29 mouse cellular contexts compared by ENCODE assay signal in genomic region chr9:45439025-45439424, GRCm38 (mm10). TPM values are rescaled to one million over a fixed set of nuclear protein-coding genes. Genes with fewer than 3 reads are reported as not detected.
"Had no signal": no experiment of that assay in that cellular context is flagged by ENCODE, and none has a peak within 500 bp of the region (broad histone marks: within the 10 kb centered on the region; RNA-seq: fewer than 3 reads in every experiment).

No protein-coding gene starts in this region.

- H3K4me3 ChIP-seq: gastrocnemius, adult 2 months; heart, embryonic 10.5 days; heart, embryonic 12.5 days; hindbrain, embryonic 10.5 days; hindbrain, embryonic 12.5 days; intestine, embryonic 15.5 days; layer of hippocampus, adult 2 months; left cerebral cortex, adult 2 months; limb, embryonic 10.5 days; limb, embryonic 12.5 days had no signal

- ATAC-seq: hindbrain, embryonic 16.5 days; inflammation-experienced regulatory T-cells, adult 6 months; intestine, embryonic 15.5 days; intestine, postnatal 0 days had no signal

- H3K4me1 ChIP-seq: heart, embryonic 10.5 days; heart, embryonic 12.5 days; limb, embryonic 12.5 days had no signal

- H3K36me3 ChIP-seq: heart, embryonic 10.5 days; heart, embryonic 12.5 days; hindbrain, embryonic 10.5 days; hindbrain, embryonic 12.5 days; intestine, embryonic 15.5 days; limb, embryonic 10.5 days; limb, embryonic 12.5 days had no signal

- H3K27ac ChIP-seq: gastrocnemius, adult 2 months; heart, embryonic 10.5 days; hindbrain, embryonic 10.5 days; hindbrain, embryonic 12.5 days; hindbrain, embryonic 14.5 days; intestine, embryonic 15.5 days; left cerebral cortex, adult 2 months; limb, embryonic 10.5 days; limb, embryonic 12.5 days had no signal

- DNase-seq: gastrocnemius, adult 2 months; gastrocnemius, postnatal 10 days; gastrocnemius, postnatal 25 days; heart, adult 18-20 months; heart, postnatal 10 days; heart, postnatal 4 days; kidney, adult 18-20 months; kidney, adult 8-10 months; kidney, postnatal 10 days; kidney, postnatal 25 days; kidney, postnatal 4 days; liver had no signal

- H3K4me2 ChIP-seq: heart, embryonic 12.5 days; hindbrain, embryonic 12.5 days; hindbrain, embryonic 14.5 days; intestine, embryonic 15.5 days; limb, embryonic 12.5 days; liver, embryonic 11.5 days had no signal

- H3K9me3 ChIP-seq: heart, embryonic 10.5 days; heart, embryonic 12.5 days; hindbrain, embryonic 10.5 days; hindbrain, embryonic 12.5 days; intestine, embryonic 15.5 days; limb, embryonic 10.5 days; limb, embryonic 12.5 days had no signal

- H3K27me3 ChIP-seq: intestine, embryonic 15.5 days had no signal

- H3K9ac ChIP-seq: heart, embryonic 12.5 days; hindbrain, embryonic 12.5 days; hindbrain, embryonic 14.5 days; intestine, embryonic 15.5 days; limb, embryonic 12.5 days had no signal

RNA-seq across cellular contexts. Expression of gene Dscaml1, which starts 12.6 kb away (rescaled TPM):
- total RNA-seq: gastrocnemius, adult 2 months; gastrocnemius, postnatal 25 days; granulocyte monocyte progenitor cell, adult 5-6 weeks; heart, adult 8-10 months; heart, postnatal 10 days; heart, postnatal 25 days; heart, postnatal 4 days had no signal
- polyA plus RNA-seq: inflammation-experienced regulatory T-cells, adult 6 months had no signal
